Mouse (Mus musculus) kidney, embryonic 15.5 days (tissue): Measurements from ENCODE around the gene Myh2. TPM values are rescaled to one million over a fixed set of nuclear protein-coding genes. Genes with fewer than 3 reads are reported as not detected.

Experiments used
- ATAC-seq: fragments of 200-750 bp; cut with Nextera tagmentation; replicated peaks from 2 replicates; pipeline ENCODE4 v1.8.0; 2017; ENCODE audit warnings: moderate TSS enrichment; ENCODE audit not compliant: low FRiP score
- H3K27ac ChIP-seq: fragments of 300-500 bp; sonication (generic); 2 replicates; pipeline ENCODE4 v1.5.1; 2015; ENCODE audit warnings: mild to moderate bottlenecking, inconsistent platforms
- H3K27me3 ChIP-seq: fragments of 300-500 bp; sonication (generic); 2 replicates; pipeline ENCODE4 v1.6.1; 2015; ENCODE audit warnings: inconsistent platforms
- H3K36me3 ChIP-seq: fragments of 300-500 bp; sonication (generic); 2 replicates; pipeline ENCODE4 v1.6.1; 2015; ENCODE audit warnings: inconsistent platforms
- H3K4me1 ChIP-seq: fragments of 300-500 bp; sonication (generic); 2 replicates; pipeline ENCODE4 v1.6.1; 2015; ENCODE audit warnings: inconsistent platforms
- H3K4me2 ChIP-seq: fragments of 300-500 bp; sonication (generic); 2 replicates; pipeline ENCODE4 v1.6.1; 2015; ENCODE audit warnings: moderate library complexity, mild to moderate bottlenecking, inconsistent platforms
- H3K4me3 ChIP-seq: fragments of 300-500 bp; sonication (generic); replicated peaks from 2 replicates; pipeline ENCODE4 v1.5.1; 2015; ENCODE audit warnings: mild to moderate bottlenecking, inconsistent platforms
- H3K9ac ChIP-seq: fragments of 300-500 bp; sonication (generic); 2 replicates; pipeline ENCODE4 v1.6.1; 2015; ENCODE audit warnings: mild to moderate bottlenecking, inconsistent platforms
- H3K9me3 ChIP-seq: fragments of 300-500 bp; sonication (generic); replicated peaks from 2 replicates; pipeline ENCODE4 v1.6.1; 2016; ENCODE audit warnings: inconsistent platforms
- WGBS: fragments of 180-500 bp; shearing (Covaris S2); methylation state at CpG from one replicate; pipeline ENCODE4 v1.1.7; 2015; ENCODE audit warnings: mixed read lengths; 5-methylcytosine and 5-hydroxymethylcytosine counted together
- polyA plus RNA-seq: library from polyadenylated mRNA; unstranded; fragments of >200 nt; fragmentation: Nextera tagmentation; extraction: Ambion mirVana; gene quantifications from 2 replicates; pipeline ENCODE4 v1.2.1, GENCODE M21; 2015

Myh2 gene
- polyA plus RNA-seq, 1 experiment from 2014 or later, result not detected

- Histone ChIP-seq H3K4me1 (no peaks in the 10 kb centered on the region), H3K27me3 (no peaks in the 10 kb centered on the region), H3K4me3 (no peak overlapping the region), H3K9me3 (no peaks in the 10 kb centered on the region), H3K36me3 (no peaks in the 10 kb centered on the region), H3K4me2 (no peak overlapping the region), H3K9ac (no peak overlapping the region), H3K27ac (no peak overlapping the region)
- ATAC-seq, result no peak
- 79% methylated on average over 4 of the region's 4 CpGs for WGBS
Observed at GRCm38 (mm10) chr11:67163701-67164100, 7.1 kb upstream of the Myh2 start.

- no peak for ATAC-seq
- WGBS, result 46% methylated on average over 5 of the region's 5 CpGs
- Histone ChIP-seq H3K4me1 (no peaks in the 10 kb centered on the region), H3K4me2 (no peak overlapping the region), H3K27ac (no peak overlapping the region), H3K36me3 (no peaks in the 10 kb centered on the region), H3K4me3 (no peak overlapping the region), H3K9ac (no peak overlapping the region), H3K9me3 (no peaks in the 10 kb centered on the region), H3K27me3 (no peaks in the 10 kb centered on the region)
Observed at GRCm38 (mm10) chr11:67164851-67165250, 6.0 kb upstream of the Myh2 start.

GRCm38 (mm10) chr11:67169301-67169700 lies 1.5 kb upstream of the Myh2 start:
- 59% methylated on average over 5 of the region's 5 CpGs for WGBS
- H3K4me2 ChIP-seq, result no peak overlapping the region

GRCm38 (mm10) chr11:67172439-67172838 lies 1.6 kb downstream of the Myh2 start:
- H3K27ac ChIP-seq, result no peak overlapping the region
- WGBS, result 83% methylated on average over 2 of the region's 2 CpGs
- H3K4me3 ChIP-seq, result no peak overlapping the region
- no peaks in the 10 kb centered on the region for H3K36me3 ChIP-seq
- no peak overlapping the region for H3K9ac ChIP-seq
- no peaks in the 10 kb centered on the region for H3K4me1 ChIP-seq
- ATAC-seq, result no peak
- no peaks in the 10 kb centered on the region for H3K9me3 ChIP-seq
- no peak overlapping the region for H3K4me2 ChIP-seq
- H3K27me3 ChIP-seq, result no peaks in the 10 kb centered on the region

More at GRCm38 (mm10) chr11:67169301-67169700, 1.5 kb upstream of the Myh2 start:
- no peak for ATAC-seq
- Histone ChIP-seq H3K27me3 (no peaks in the 10 kb centered on the region), H3K9ac (no peak overlapping the region), H3K4me3 (no peak overlapping the region), H3K27ac (no peak overlapping the region), H3K9me3 (no peaks in the 10 kb centered on the region), H3K36me3 (no peaks in the 10 kb centered on the region), H3K4me1 (no peaks in the 10 kb centered on the region)

- no peak overlapping the region for H3K4me3 ChIP-seq
- no peaks in the 10 kb centered on the region for H3K27me3 ChIP-seq
- H3K27ac ChIP-seq, result no peak overlapping the region
- H3K9me3 ChIP-seq, result no peaks in the 10 kb centered on the region
- WGBS, result 81% methylated on average over 5 of the region's 5 CpGs
- H3K4me2 ChIP-seq, result no peak overlapping the region
- no peak for ATAC-seq
- no peaks in the 10 kb centered on the region for H3K36me3 ChIP-seq
- H3K9ac ChIP-seq, result no peak overlapping the region
- no peaks in the 10 kb centered on the region for H3K4me1 ChIP-seq
Observed at GRCm38 (mm10) chr11:67176376-67176775, 5.5 kb downstream of the Myh2 start.

GRCm38 (mm10) chr11:67190316-67190715 lies 19.5 kb downstream of the Myh2 start:
- Histone ChIP-seq H3K36me3 (no peaks in the 10 kb centered on the region), H3K4me2 (no peak overlapping the region), H3K4me3 (no peak overlapping the region), H3K9ac (no peak overlapping the region), H3K27me3 (no peaks in the 10 kb centered on the region), H3K4me1 (no peaks in the 10 kb centered on the region), H3K9me3 (no peaks in the 10 kb centered on the region), H3K27ac (no peak overlapping the region)
- WGBS, result 76% methylated on average over 10 of the region's 10 CpGs
- no peak for ATAC-seq

GRCm38 (mm10) chr11:67190814-67191213 lies 20.0 kb downstream of the Myh2 start:
- H3K9me3 ChIP-seq, result no peaks in the 10 kb centered on the region
- WGBS, result 87% methylated on average over 2 of the region's 2 CpGs
- no peak overlapping the region for H3K9ac ChIP-seq
- no peaks in the 10 kb centered on the region for H3K4me1 ChIP-seq
- no peak overlapping the region for H3K27ac ChIP-seq
- no peak for ATAC-seq
- no peaks in the 10 kb centered on the region for H3K36me3 ChIP-seq
- no peaks in the 10 kb centered on the region for H3K27me3 ChIP-seq
- H3K4me2 ChIP-seq, result no peak overlapping the region
- no peak overlapping the region for H3K4me3 ChIP-seq

GRCm38 (mm10) chr11:67191496-67191895 lies 20.7 kb downstream of the Myh2 start:
- no peak for ATAC-seq
- Histone ChIP-seq H3K36me3 (no peaks in the 10 kb centered on the region), H3K9me3 (no peaks in the 10 kb centered on the region), H3K4me1 (no peaks in the 10 kb centered on the region), H3K4me2 (no peak overlapping the region), H3K4me3 (no peak overlapping the region), H3K27ac (no peak overlapping the region), H3K27me3 (no peaks in the 10 kb centered on the region), H3K9ac (no peak overlapping the region)
- WGBS, result 89% methylated on average over 14 of the region's 14 CpGs

- Histone ChIP-seq H3K27ac (no peak overlapping the region), H3K27me3 (no peaks in the 10 kb centered on the region), H3K4me1 (no peaks in the 10 kb centered on the region), H3K9me3 (no peaks in the 10 kb centered on the region), H3K9ac (no peak overlapping the region), H3K4me3 (no peak overlapping the region), H3K36me3 (no peaks in the 10 kb centered on the region), H3K4me2 (no peak overlapping the region)
- WGBS, result 56% methylated on average over 1 of the region's 1 CpGs
- ATAC-seq, result no peak
Observed at GRCm38 (mm10) chr11:67199321-67199720, 28.5 kb downstream of the Myh2 start.

GRCm38 (mm10) chr11:67199752-67200151 lies 28.9 kb downstream of the Myh2 start, which contains the start of gene Myh1:
Myh1 (plus strand) TSS chr11:67200052.
- ATAC-seq, result no peak
- H3K9me3 ChIP-seq, result no peaks in the 10 kb centered on the region
- no peaks in the 10 kb centered on the region for H3K4me1 ChIP-seq
- H3K9ac ChIP-seq, result no peak within 1 kb of the TSS
- no peak within 1 kb of the TSS for H3K4me2 ChIP-seq
- WGBS, result 74% methylated on average over 4 of the region's 4 CpGs
- no peak within 1 kb of the TSS for H3K4me3 ChIP-seq
- no peak within 1 kb of the TSS for H3K27ac ChIP-seq
- H3K36me3 ChIP-seq, result no peaks in the 10 kb centered on the region
- H3K27me3 ChIP-seq, result no peaks in the 10 kb centered on the region

GRCm38 (mm10) chr11:67204766-67205165 lies 33.9 kb downstream of the Myh2 start:
- 77% methylated on average over 3 of the region's 3 CpGs for WGBS
- Histone ChIP-seq H3K27ac (no peak overlapping the region), H3K27me3 (no peaks in the 10 kb centered on the region), H3K4me1 (no peaks in the 10 kb centered on the region), H3K4me3 (no peak overlapping the region), H3K9me3 (no peaks in the 10 kb centered on the region), H3K36me3 (no peaks in the 10 kb centered on the region), H3K4me2 (no peak overlapping the region), H3K9ac (no peak overlapping the region)
- no peak for ATAC-seq

- H3K4me3 ChIP-seq, result no peak overlapping the region
- no peak overlapping the region for H3K27ac ChIP-seq
- no peak overlapping the region for H3K9ac ChIP-seq
- 93% methylated on average over 8 of the region's 8 CpGs for WGBS
- no peak overlapping the region for H3K4me2 ChIP-seq
- H3K9me3 ChIP-seq, result no peaks in the 10 kb centered on the region
- H3K36me3 ChIP-seq, result no peaks in the 10 kb centered on the region
- no peak for ATAC-seq
- H3K27me3 ChIP-seq, result no peaks in the 10 kb centered on the region
- H3K4me1 ChIP-seq, result no peaks in the 10 kb centered on the region
Observed at GRCm38 (mm10) chr11:67221803-67222202, 51.0 kb downstream of the Myh2 start.

- no peaks in the 10 kb centered on the region for H3K27me3 ChIP-seq
- H3K36me3 ChIP-seq, result no peaks in the 10 kb centered on the region
- no peaks in the 10 kb centered on the region for H3K4me1 ChIP-seq
- H3K4me2 ChIP-seq, result no peak overlapping the region
- ATAC-seq, result no peak
- no peak overlapping the region for H3K27ac ChIP-seq
- 74% methylated on average over 3 of the region's 3 CpGs for WGBS
- H3K4me3 ChIP-seq, result no peak overlapping the region
- H3K9ac ChIP-seq, result no peak overlapping the region
- H3K9me3 ChIP-seq, result no peaks in the 10 kb centered on the region
Observed at GRCm38 (mm10) chr11:67224466-67224865, 53.6 kb downstream of the Myh2 start.
